Mouse (Mus musculus): ENCODE measurements around the gene Opcml. TPM values are rescaled to one million over a fixed set of nuclear protein-coding genes. Genes with fewer than 3 reads are reported as not detected.

The Opcml gene
- polyA plus RNA-seq, 1 experiment = 0.06 TPM

DNA sequence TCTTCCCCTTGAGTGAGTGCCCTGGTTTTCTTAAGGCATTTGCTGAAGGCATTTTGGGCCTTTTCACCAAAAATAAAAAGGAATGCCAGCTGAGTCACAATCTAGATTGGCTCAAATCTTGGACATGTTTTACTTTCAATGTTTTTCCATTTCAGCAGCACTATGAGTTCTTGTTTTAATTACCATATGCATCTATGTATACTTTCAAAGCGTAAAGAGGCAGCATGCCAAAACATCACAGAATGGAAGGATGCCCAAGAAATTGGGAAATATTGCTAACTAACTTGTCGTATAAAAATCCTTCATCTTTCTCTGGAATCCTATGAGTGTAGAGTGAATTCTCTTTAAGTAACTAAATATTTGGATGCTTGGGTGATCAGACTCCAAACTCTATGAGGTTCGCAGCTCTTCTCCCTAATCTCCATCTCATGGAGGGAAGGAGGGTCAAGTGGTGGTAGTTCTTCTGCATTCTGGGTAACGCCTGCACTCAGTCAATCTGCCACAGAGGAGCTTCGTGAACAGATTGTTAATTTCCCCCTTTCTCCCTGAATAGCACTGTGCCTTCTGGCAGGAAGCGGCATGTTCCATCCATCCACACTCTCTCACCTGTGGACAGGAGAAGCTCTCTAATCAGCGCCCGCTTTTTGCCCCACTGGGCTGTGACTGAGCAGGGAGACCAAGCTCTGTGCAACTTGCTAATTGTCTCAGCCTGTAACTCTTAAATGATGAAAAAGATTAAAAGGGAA is 435.4 kb downstream of the Opcml start:
- H3K36me3 ChIP-seq (ENCODE audit: control insufficient read depth, insufficient read depth) = no peaks in the 10 kb centered on the region

DNA sequence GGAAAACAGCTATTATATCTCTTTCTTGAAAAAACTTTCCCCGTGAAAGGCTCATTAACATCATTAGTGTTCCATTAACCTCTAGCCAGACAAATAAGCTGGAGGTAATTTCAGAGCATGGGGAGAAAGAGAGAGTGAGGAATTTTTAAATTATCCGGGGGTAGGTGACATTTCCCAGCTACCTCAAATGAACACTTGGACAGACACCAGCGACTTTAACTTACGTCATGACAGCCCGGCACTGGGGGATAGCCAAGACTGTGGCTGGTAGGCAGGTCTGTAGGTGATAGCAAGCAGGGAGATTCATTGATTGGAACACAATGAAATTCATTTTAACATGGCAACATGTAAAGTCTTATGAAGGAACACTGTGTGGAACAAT is 436.0 kb downstream of the Opcml start:
- Histone ChIP-seq H3K79me3 (ENCODE audit: low read depth) (no peaks in the 10 kb centered on the region), H3K79me2 (ENCODE audit: control insufficient read depth, insufficient read depth) (no peaks in the 10 kb centered on the region), H3K4me3 (ENCODE audit: insufficient read depth, poor library complexity, severe bottlenecking) (no peak overlapping the region), H3K36me3 (ENCODE audit: control insufficient read depth, insufficient read depth) (no peaks in the 10 kb centered on the region), H3ac (ENCODE audit: control insufficient read depth, insufficient read length, low read depth) (no peak overlapping the region), H3K27me3 (ENCODE audit: control insufficient read depth, insufficient read depth, insufficient read length) (no peaks in the 10 kb centered on the region)
- TF ChIP-seq CTCF (IDR thresholded peaks at IDR 0.05; ENCODE audit: control insufficient read depth, insufficient read depth, insufficient read length) = no peak
- TF ChIP-seq MAX (IDR thresholded peaks at IDR 0.05) = no peak
- no peak for TF ChIP-seq FOSL1 (IDR thresholded peaks at IDR 0.05; ENCODE audit: insufficient read depth, low read length, poor library complexity, severe bottlenecking)
- no peak for TF ChIP-seq MYOD1 (IDR thresholded peaks at IDR 0.05; ENCODE audit: control insufficient read depth, insufficient read length, low read depth)
- TF ChIP-seq CEBPB (IDR thresholded peaks at IDR 0.05; ENCODE audit: low read depth) = no peak
- no peak for TF ChIP-seq MYOG (IDR thresholded peaks at IDR 0.05; ENCODE audit: control insufficient read depth, extremely low read depth, insufficient read length)
- TF ChIP-seq USF1 (IDR thresholded peaks at IDR 0.05; ENCODE audit: low read depth) = no peak

More for the DNA sequence above, 435.4 kb downstream of the Opcml start:
- H3K4me3 ChIP-seq (ENCODE audit: insufficient read depth, poor library complexity, severe bottlenecking) = no peak overlapping the region
- no peaks in the 10 kb centered on the region for H3K79me2 ChIP-seq (ENCODE audit: control insufficient read depth, insufficient read depth)
- TF ChIP-seq MAX (IDR thresholded peaks at IDR 0.05) (no peak), CTCF (IDR thresholded peaks at IDR 0.05; ENCODE audit: control insufficient read depth, insufficient read depth, insufficient read length) (no peak), MYOG (IDR thresholded peaks at IDR 0.05; ENCODE audit: control insufficient read depth, extremely low read depth, insufficient read length) (no peak), FOSL1 (IDR thresholded peaks at IDR 0.05; ENCODE audit: insufficient read depth, low read length, poor library complexity, severe bottlenecking) (no peak), CEBPB (IDR thresholded peaks at IDR 0.05; ENCODE audit: low read depth) (no peak), USF1 (IDR thresholded peaks at IDR 0.05; ENCODE audit: low read depth) (no peak)
- no peaks in the 10 kb centered on the region for H3K27me3 ChIP-seq (ENCODE audit: control insufficient read depth, insufficient read depth, insufficient read length)
- H3K79me3 ChIP-seq (ENCODE audit: low read depth) = no peaks in the 10 kb centered on the region
- H3ac ChIP-seq (ENCODE audit: control insufficient read depth, insufficient read length, low read depth) = no peak overlapping the region

DNA sequence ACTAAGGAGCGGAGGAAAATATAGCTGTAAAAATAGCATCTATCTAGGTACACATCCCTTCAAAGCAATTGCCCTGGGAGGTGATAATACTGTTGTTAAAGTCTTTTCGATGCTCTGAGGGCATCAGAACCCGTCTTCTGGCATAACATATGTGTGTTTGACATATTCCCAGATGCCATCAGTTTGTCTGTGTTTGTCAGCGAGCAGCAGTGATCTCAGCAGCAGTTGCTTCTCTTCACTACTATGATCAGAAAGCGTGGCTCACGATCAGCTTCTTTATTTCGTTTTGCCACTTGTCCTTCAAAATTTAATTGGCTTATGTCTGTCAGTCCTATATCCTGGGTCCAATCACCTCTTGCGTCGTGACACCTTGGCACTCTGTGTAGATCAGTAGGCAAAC is 447.9 kb downstream of the Opcml start:
- no peak for TF ChIP-seq MAX (IDR thresholded peaks at IDR 0.05)
- no peak for TF ChIP-seq MYOD1 (IDR thresholded peaks at IDR 0.05; ENCODE audit: control insufficient read depth, insufficient read length, low read depth)
- no peak for TF ChIP-seq FOSL1 (IDR thresholded peaks at IDR 0.05; ENCODE audit: insufficient read depth, low read length, poor library complexity, severe bottlenecking)
- no peak for TF ChIP-seq CTCF (IDR thresholded peaks at IDR 0.05; ENCODE audit: control insufficient read depth, insufficient read depth, insufficient read length)
- TF ChIP-seq MYOG (IDR thresholded peaks at IDR 0.05; ENCODE audit: control insufficient read depth, extremely low read depth, insufficient read length) = no peak
- no peak for TF ChIP-seq CEBPB (IDR thresholded peaks at IDR 0.05; ENCODE audit: low read depth)
- no peak for TF ChIP-seq USF1 (IDR thresholded peaks at IDR 0.05; ENCODE audit: low read depth)
- H3K27me3 ChIP-seq (ENCODE audit: control insufficient read depth, insufficient read depth, insufficient read length) = no peaks in the 10 kb centered on the region
- H3K79me2 ChIP-seq (ENCODE audit: control insufficient read depth, insufficient read depth) = no peaks in the 10 kb centered on the region
- no peaks in the 10 kb centered on the region for H3K79me3 ChIP-seq (ENCODE audit: low read depth)
- no peak overlapping the region for H3ac ChIP-seq (ENCODE audit: control insufficient read depth, insufficient read length, low read depth)
- no peaks in the 10 kb centered on the region for H3K36me3 ChIP-seq (ENCODE audit: control insufficient read depth, insufficient read depth)
- no peak overlapping the region for H3K4me3 ChIP-seq (ENCODE audit: insufficient read depth, poor library complexity, severe bottlenecking)

DNA sequence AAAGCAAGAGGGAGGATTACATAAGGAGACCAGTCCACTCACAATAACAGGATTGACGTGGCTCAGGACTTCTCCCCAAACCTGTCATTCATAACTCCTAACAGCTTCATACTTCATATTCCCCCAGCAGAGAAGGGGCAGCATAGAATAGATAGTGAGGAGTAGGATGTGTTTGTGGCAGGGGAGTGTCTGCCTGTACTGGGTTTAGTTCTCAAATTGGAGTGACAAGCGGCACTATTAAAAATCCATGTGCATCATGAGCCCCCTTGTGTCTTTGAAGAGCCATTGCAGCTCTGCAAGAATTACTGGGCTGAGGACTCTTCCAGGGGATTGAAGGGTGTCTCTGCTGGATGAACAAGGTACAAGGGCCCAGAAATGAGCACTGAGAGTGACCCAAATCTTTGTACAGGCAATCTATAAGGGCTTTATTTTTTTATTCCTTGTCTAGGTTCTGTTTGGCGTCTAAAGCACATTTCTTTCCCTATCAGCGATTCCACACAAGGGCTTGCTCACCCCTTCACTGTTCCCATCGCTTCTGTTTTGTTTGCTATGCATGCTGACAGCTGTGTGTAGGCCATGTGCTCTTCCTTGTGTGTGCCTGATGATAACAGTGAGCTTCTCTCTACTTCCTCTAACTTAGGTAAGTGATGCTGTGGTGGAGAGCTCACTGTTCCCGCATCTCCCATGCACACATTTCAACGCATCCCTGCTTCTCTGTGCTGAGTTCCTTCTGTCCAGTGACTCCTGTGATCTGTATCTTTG is 457.3 kb downstream of the Opcml start:
- Histone ChIP-seq H3K79me2 (ENCODE audit: control insufficient read depth, insufficient read depth) (no peaks in the 10 kb centered on the region), H3K4me3 (ENCODE audit: insufficient read depth, poor library complexity, severe bottlenecking) (no peak overlapping the region), H3K27me3 (ENCODE audit: control insufficient read depth, insufficient read depth, insufficient read length) (no peaks in the 10 kb centered on the region), H3K36me3 (ENCODE audit: control insufficient read depth, insufficient read depth) (no peaks in the 10 kb centered on the region), H3ac (ENCODE audit: control insufficient read depth, insufficient read length, low read depth) (no peak overlapping the region), H3K79me3 (ENCODE audit: low read depth) (no peaks in the 10 kb centered on the region)
- TF ChIP-seq MYOG (IDR thresholded peaks at IDR 0.05; ENCODE audit: control insufficient read depth, extremely low read depth, insufficient read length) = no peak
- no peak for TF ChIP-seq CEBPB (IDR thresholded peaks at IDR 0.05; ENCODE audit: low read depth)
- no peak for TF ChIP-seq MAX (IDR thresholded peaks at IDR 0.05)
- no peak for TF ChIP-seq FOSL1 (IDR thresholded peaks at IDR 0.05; ENCODE audit: insufficient read depth, low read length, poor library complexity, severe bottlenecking)
- TF ChIP-seq MYOD1 (IDR thresholded peaks at IDR 0.05; ENCODE audit: control insufficient read depth, insufficient read length, low read depth) = no peak
- no peak for TF ChIP-seq USF1 (IDR thresholded peaks at IDR 0.05; ENCODE audit: low read depth)
- no peak for TF ChIP-seq CTCF (IDR thresholded peaks at IDR 0.05; ENCODE audit: control insufficient read depth, insufficient read depth, insufficient read length)

DNA sequence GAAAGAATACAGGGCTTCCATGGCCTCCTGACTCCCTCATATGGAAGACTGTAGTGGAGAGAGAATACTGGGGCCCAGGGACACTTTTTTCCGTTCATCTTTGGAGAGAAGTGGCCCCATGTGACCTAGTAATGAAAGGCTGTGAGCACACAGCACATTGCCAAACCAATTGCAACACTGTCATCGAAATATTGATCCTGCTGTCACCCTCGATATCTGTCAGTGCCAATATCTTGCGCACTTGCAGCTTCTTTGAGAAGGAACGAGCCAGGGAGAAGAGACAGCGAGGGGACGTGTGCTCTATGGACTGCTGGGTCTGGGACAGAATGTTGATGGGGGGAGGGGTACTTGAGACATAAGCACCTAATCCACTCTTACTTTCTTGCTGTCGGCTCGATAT is 460.8 kb downstream of the Opcml start:
- no peaks in the 10 kb centered on the region for H3K79me3 ChIP-seq (ENCODE audit: low read depth)
- TF ChIP-seq CTCF (IDR thresholded peaks at IDR 0.05; ENCODE audit: control insufficient read depth, insufficient read depth, insufficient read length) = no peak
- TF ChIP-seq MAX (IDR thresholded peaks at IDR 0.05) = no peak
- no peak for TF ChIP-seq MYOD1 (IDR thresholded peaks at IDR 0.05; ENCODE audit: control insufficient read depth, insufficient read length, low read depth)
- no peak for TF ChIP-seq MYOG (IDR thresholded peaks at IDR 0.05; ENCODE audit: control insufficient read depth, extremely low read depth, insufficient read length)
- no peak for TF ChIP-seq USF1 (IDR thresholded peaks at IDR 0.05; ENCODE audit: low read depth)
- no peaks in the 10 kb centered on the region for H3K79me2 ChIP-seq (ENCODE audit: control insufficient read depth, insufficient read depth)
- H3ac ChIP-seq (ENCODE audit: control insufficient read depth, insufficient read length, low read depth) = no peak overlapping the region
- H3K36me3 ChIP-seq (ENCODE audit: control insufficient read depth, insufficient read depth) = no peaks in the 10 kb centered on the region
- H3K27me3 ChIP-seq (ENCODE audit: control insufficient read depth, insufficient read depth, insufficient read length) = no peaks in the 10 kb centered on the region
- H3K4me3 ChIP-seq (ENCODE audit: insufficient read depth, poor library complexity, severe bottlenecking) = no peak overlapping the region
